Mouse (Mus musculus) heart, postnatal 0 days (tissue): ENCODE data around the gene Lgi4. TPM values are rescaled to one million over a fixed set of nuclear protein-coding genes. Genes with fewer than 3 reads are reported as not detected.

Experiments used
- ATAC-seq: fragments of 200-750 bp; cut with Nextera tagmentation; 2 replicates; pipeline ENCODE4 v1.8.0; 2017; ENCODE audit warnings: low read depth, moderate number of reproducible peaks, moderate library complexity; ENCODE audit not compliant: insufficient read depth
- DNase-seq: peaks from one replicate; pipeline ENCODE4 v3.0.0-alpha.2; 2016; ENCODE audit warnings: low spot score
- H3K27ac ChIP-seq: fragments of 300-500 bp; sonication (generic); 2 replicates; pipeline ENCODE4 v1.5.1; 2014; ENCODE audit warnings: low read depth, mild to moderate bottlenecking
- H3K27me3 ChIP-seq: fragments of 300-500 bp; sonication (generic); 2 replicates; pipeline ENCODE4 v1.6.1; 2014; ENCODE audit warnings: low read length, mixed read lengths; ENCODE audit not compliant: control insufficient read depth, insufficient read depth
- H3K36me3 ChIP-seq: fragments of 300-500 bp; sonication (generic); replicated peaks from 2 replicates; pipeline ENCODE4 v1.6.1; 2014; ENCODE audit warnings: low read length, mixed read lengths; ENCODE audit not compliant: control insufficient read depth, insufficient read depth
- H3K4me1 ChIP-seq: fragments of 300-500 bp; sonication (generic); 2 replicates; pipeline ENCODE4 v1.6.1; 2014; ENCODE audit warnings: antibody characterized with exemption; ENCODE audit not compliant: control insufficient read depth, insufficient read depth
- H3K4me2 ChIP-seq: fragments of 300-500 bp; sonication (generic); 2 replicates; pipeline ENCODE4 v1.6.1; 2014; ENCODE audit warnings: low read depth, mild to moderate bottlenecking, low read length, moderate library complexity
- H3K4me3 ChIP-seq: fragments of 300-500 bp; sonication (generic); 2 replicates; pipeline ENCODE4 v1.5.1; 2014; ENCODE audit warnings: low read depth, low read length
- H3K9ac ChIP-seq: fragments of 300-500 bp; sonication (generic); replicated peaks from 2 replicates; pipeline ENCODE4 v1.6.1; 2014; ENCODE audit warnings: low read depth, low read length, mixed read lengths
- H3K9me3 ChIP-seq: fragments of 300-500 bp; sonication (generic); replicated peaks from 2 replicates; pipeline ENCODE4 v1.6.1; 2016; ENCODE audit warnings: low read length; ENCODE audit not compliant: control insufficient read depth
- CTCF ChIP-seq: IDR thresholded peaks from 2 replicates; pipeline ENCODE4 v1.5.1; 2016; ENCODE audit warnings: antibody characterized with exemption, control low read depth, low read depth
- EP300 ChIP-seq: IDR thresholded peaks from 2 replicates; pipeline ENCODE4 v1.6.1; 2016; ENCODE audit warnings: antibody characterized with exemption, low read depth
- WGBS: fragments of 180-500 bp; shearing (Covaris S2); extraction: QIAGEN DNeasy Blood & Tissue Kit; methylation state at CpG from one replicate; pipeline ENCODE4 v1.1.7; 2014; 5-methylcytosine and 5-hydroxymethylcytosine counted together
- polyA plus RNA-seq: library from polyadenylated mRNA; unstranded; fragments of >200 nt; fragmentation: Nextera tagmentation; extraction: Ambion mirVana; gene quantifications from 2 replicates; pipeline ENCODE4 v1.2.1, GENCODE M21; 2015
- total RNA-seq: library from RNA; depleted of rRNA; stranded (reverse); fragments of >200 nt; gene quantifications from 2 replicates; pipeline ENCODE4 v1.2.3, GENCODE M21; 2014; ENCODE audit warnings: low replicate concordance

Lgi4 gene
- total and polyA plus RNA-seq, 2 experiments from 2014 or later, result 0.08 to 2.7 TPM

- no peak overlapping the region for H3K9ac ChIP-seq
- WGBS, result 70% methylated on average over 12 of the region's 12 CpGs
- TF ChIP-seq CTCF, result no peak
- H3K4me2 ChIP-seq, result no peak overlapping the region
- no peak overlapping the region for H3K27ac ChIP-seq
- no peak overlapping the region for H3K4me3 ChIP-seq
- ATAC-seq (no peak), DNase-seq (no peak)
- H3K36me3 ChIP-seq, result no peaks in the 10 kb centered on the region
- H3K27me3 ChIP-seq, result no peaks in the 10 kb centered on the region
- H3K4me1 ChIP-seq, result no peaks in the 10 kb centered on the region
- H3K9me3 ChIP-seq, result no peaks in the 10 kb centered on the region
Observed at GRCm38 (mm10) chr7:31063074-31063560, 4.0 kb downstream of the Lgi4 start.

DNA sequence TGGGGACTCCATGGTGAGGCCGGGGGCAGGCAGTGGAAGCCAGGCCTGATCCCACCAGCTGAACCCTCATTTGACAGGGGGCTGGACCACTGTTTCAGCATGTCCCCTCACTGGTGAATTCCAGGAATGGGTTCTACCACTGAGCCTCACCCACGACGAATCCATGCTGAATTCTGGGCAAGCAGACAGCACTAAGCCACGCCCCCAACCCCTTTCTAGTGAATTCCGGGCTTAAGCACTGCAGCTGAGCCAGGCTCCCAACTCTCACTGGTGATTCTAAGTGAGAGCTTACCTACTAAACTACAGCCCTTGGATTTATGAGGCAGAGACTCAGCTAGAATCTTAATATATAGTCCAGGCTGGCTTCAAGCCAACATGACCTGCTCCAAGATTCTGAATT lies 8.7 kb downstream of the Lgi4 start:
- Histone ChIP-seq H3K27ac (no peak overlapping the region), H3K4me2 (no peak overlapping the region), H3K9me3 (no peaks in the 10 kb centered on the region), H3K9ac (no peak overlapping the region), H3K4me3 (no peak overlapping the region), H3K4me1 (no peaks in the 10 kb centered on the region), H3K27me3 (no peaks in the 10 kb centered on the region), H3K36me3 (no peaks in the 10 kb centered on the region)
- no peak for TF ChIP-seq CTCF
- TF ChIP-seq EP300, result no peak
- ATAC-seq, result no peak
- WGBS, result 30% methylated on average over 5 of the region's 5 CpGs
- no peak for DNase-seq

GRCm38 (mm10) chr7:31069491-31069890 lies 10.3 kb downstream of the Lgi4 start:
- Histone ChIP-seq H3K27me3 (no peaks in the 10 kb centered on the region), H3K9ac (no peak overlapping the region), H3K36me3 (no peaks in the 10 kb centered on the region), H3K4me2 (no peak overlapping the region), H3K27ac (no peak overlapping the region), H3K4me1 (no peaks in the 10 kb centered on the region), H3K4me3 (no peak overlapping the region), H3K9me3 (no peaks in the 10 kb centered on the region)
- TF ChIP-seq CTCF (no peak), EP300 (no peak)
- DNase-seq (no peak), ATAC-seq (no peak)
- 75% methylated on average over 14 of the region's 14 CpGs for WGBS

DNA sequence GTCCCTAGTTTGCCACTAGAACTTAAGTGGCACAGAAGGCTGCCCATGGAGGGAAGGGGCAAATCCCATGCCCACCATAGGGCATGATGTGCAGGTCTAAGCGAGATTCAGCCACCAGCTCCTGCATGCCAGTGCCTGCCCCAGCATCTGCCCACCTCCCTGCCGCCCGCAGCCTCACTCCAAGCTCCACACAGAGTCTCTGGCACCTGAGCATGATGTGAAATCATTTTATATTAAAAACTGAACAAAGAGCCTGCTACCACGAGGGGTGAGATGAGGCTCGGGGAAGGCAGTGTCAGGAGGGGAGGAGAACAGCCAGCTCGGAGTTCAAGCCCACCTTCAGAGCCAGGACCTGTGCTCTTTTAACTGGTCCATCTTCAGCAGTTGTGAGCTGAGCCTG lies 11.2 kb downstream of the Lgi4 start:
- no peaks in the 10 kb centered on the region for H3K9me3 ChIP-seq
- ATAC-seq (no peak), DNase-seq (no peak)
- no peaks in the 10 kb centered on the region for H3K36me3 ChIP-seq
- no peak overlapping the region for H3K4me3 ChIP-seq
- no peak overlapping the region for H3K27ac ChIP-seq
- H3K9ac ChIP-seq, result no peak overlapping the region
- H3K27me3 ChIP-seq, result no peaks in the 10 kb centered on the region
- no peaks in the 10 kb centered on the region for H3K4me1 ChIP-seq
- no peak overlapping the region for H3K4me2 ChIP-seq
- 77% methylated on average over 6 of the region's 6 CpGs for WGBS
- TF ChIP-seq CTCF, result no peak
- no peak for TF ChIP-seq EP300

DNA sequence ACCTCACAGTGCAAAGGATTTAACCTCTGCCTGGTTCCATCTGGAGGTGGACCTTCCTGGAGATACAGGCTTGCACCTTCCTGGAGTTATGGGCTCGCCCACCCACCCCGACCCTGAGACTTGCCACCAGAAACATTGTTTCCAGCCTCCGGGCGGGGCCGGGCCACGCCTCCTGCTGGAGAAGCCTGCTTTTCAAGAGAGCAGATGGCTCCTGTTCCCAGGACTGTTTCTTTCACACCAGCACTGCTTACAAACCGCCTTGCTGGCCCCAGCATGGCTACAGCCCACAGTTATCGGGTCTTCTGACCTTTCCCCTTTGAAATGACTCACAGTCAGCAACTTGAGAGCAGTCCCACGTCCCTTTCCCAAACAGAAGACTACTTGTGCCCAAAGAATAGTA lies 13.2 kb downstream of the Lgi4 start:
- no peak for TF ChIP-seq CTCF
- no peaks in the 10 kb centered on the region for H3K4me1 ChIP-seq
- DNase-seq, result no peak
- H3K9me3 ChIP-seq, result no peaks in the 10 kb centered on the region
- no peaks in the 10 kb centered on the region for H3K27me3 ChIP-seq
- ATAC-seq, result no peak
- H3K4me3 ChIP-seq, result no peak overlapping the region
- no peaks in the 10 kb centered on the region for H3K36me3 ChIP-seq
- no peak overlapping the region for H3K4me2 ChIP-seq
- no peak overlapping the region for H3K27ac ChIP-seq
- WGBS, result 55% methylated on average over 9 of the region's 9 CpGs
- no peak overlapping the region for H3K9ac ChIP-seq

DNA sequence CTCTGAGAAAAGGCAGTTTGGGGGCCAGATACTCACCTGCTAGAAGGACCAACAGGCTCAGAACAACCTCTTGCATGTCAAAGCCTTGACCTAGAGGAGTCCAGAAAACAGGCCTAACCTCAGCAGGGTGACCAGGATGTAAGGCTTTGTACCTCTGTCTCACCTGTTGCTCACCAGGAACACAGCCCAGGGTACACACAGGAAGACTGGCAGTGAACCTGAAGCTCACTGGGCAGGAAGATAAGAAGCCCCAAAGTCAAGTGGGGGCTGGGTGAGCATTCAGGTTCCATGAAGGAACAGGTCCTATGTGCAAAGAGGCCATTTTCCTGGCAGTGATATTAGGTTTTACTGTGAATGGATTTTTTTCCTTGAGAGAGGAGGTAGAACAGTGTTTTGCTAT lies 14.4 kb downstream of the Lgi4 start:
- no peak overlapping the region for H3K9ac ChIP-seq
- no peak overlapping the region for H3K27ac ChIP-seq
- no peaks in the 10 kb centered on the region for H3K9me3 ChIP-seq
- H3K4me1 ChIP-seq, result no peaks in the 10 kb centered on the region
- no peak for ATAC-seq
- H3K36me3 ChIP-seq, result no peaks in the 10 kb centered on the region
- H3K4me2 ChIP-seq, result no peak overlapping the region
- H3K27me3 ChIP-seq, result no peaks in the 10 kb centered on the region; the same call in 1 of the 2 replicates
- DNase-seq, result no peak
- H3K4me3 ChIP-seq, result no peak overlapping the region
- no peak for TF ChIP-seq EP300
- TF ChIP-seq CTCF, result no peak
